Mouse (Mus musculus): Measurements from ENCODE around the gene Gna14.
A peak's percentile ranks its signal among the peaks of the same experiment; 100 is the strongest.

The Gna14 gene

DNA sequence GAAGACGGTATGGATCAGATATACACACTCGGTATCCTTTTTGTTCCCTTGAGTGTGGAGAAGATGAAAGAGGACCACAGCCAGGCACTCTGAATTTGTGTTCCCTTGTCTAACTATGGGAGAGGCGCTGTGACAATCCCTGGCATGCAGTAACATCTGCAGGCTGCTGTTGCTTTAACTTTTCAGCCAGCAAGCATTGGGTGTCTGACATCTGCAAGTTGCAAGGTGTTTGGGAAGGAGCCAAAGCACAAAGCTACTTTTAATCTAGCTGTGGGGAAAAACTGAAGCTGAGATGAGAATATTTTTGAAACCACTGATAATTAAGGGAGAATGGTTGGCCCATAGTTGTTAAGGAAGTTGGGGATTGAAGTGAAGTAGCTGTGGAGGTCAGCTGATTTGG is 83.0 kb downstream of the Gna14 start:
- no peak for DNase-seq

DNA sequence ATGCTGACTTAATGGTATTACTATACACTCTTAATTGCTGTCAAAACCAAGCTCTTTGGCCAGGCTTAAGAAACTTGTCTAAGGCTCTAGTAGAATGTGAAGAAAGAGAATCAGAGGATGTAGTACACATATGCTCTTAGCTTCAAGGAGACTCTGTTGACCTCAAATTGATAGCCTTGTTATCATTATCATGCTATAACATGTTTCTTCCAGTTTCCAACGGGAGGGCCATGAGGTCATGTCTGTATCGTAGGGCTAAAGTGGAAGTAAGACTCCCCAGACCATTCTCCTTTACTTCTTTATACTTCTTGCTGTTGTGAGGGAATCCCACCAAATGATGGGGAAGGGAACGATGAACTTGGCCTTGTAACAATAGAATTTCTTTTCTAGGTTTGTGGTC is 85.0 kb downstream of the Gna14 start:
- no peak for DNase-seq

DNA sequence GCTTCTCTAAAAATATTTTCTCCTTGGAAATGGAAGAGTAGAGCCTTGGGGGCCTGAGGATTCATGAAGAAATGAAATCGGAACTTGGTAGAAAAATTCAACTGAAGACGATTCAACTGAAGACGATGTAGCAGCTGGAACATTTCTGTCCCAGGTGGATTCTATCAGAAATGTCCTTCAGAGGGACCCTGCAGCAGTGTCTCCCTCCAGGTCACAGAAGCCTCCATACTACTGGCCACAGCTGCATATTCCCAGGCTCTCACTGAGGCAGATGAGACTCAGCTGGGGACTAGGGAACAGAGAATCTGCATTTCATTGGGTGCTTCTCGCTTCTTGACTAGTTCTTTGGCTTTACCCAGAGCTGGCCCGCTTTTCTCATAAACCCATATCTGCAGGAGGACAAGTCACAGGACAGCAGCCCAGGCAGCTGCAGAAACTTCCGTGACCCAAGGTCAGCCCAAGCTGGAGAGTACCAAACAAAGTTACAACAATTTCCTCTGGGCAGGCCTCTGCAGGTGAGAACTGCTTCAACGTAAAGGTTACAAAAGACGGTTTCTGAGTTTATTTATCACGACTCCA is 90.8 kb downstream of the Gna14 start:
- DNase-seq, result no peak

DNA sequence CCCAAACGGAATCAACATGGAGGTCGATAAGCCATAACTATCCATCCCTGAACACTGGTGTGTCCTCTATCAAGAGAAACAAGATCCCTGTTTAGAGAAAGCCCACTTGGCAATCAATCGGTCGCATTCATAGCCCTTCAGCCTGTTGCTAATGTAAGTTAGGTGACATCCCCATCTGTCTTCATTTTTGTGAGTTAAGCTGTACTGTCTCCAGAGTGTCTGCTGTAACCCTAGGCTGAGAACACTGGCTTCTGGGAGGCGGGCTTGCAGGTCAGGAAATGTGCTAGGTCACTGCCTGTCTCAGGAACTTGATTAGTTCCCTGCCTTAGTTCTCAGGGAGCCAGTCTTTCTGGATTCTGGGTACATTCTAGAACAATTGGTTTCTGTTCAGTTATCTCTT is 91.5 kb downstream of the Gna14 start:
- no peak for DNase-seq

DNA sequence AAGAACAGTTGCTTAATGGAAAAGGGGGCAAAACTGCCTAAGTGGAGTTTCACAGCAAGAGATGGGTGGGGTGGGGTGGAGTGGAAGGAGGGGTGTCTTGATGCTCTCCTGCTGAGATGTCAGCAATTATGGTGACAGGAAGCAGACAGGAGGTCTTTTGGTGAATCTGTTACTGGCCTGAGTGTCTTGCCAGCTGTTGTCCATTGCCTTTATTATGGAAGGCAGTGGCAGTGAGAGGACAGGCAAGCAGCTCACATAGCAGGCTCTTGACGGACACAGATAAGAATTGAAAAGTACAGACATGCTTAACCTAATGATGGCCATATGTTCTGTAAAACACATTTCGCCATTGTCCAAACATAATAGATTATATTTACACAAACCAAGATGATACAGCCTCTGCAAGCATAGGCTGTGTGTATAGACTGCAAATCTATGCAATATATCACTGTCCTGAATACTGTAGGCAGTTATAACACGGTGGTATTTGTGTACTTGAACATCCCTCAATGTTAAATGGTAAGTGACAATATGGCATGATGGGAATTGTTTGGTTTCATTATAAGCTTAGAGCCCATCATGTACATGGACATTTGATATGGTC is 92.8 kb downstream of the Gna14 start:
- no peak for DNase-seq

DNA sequence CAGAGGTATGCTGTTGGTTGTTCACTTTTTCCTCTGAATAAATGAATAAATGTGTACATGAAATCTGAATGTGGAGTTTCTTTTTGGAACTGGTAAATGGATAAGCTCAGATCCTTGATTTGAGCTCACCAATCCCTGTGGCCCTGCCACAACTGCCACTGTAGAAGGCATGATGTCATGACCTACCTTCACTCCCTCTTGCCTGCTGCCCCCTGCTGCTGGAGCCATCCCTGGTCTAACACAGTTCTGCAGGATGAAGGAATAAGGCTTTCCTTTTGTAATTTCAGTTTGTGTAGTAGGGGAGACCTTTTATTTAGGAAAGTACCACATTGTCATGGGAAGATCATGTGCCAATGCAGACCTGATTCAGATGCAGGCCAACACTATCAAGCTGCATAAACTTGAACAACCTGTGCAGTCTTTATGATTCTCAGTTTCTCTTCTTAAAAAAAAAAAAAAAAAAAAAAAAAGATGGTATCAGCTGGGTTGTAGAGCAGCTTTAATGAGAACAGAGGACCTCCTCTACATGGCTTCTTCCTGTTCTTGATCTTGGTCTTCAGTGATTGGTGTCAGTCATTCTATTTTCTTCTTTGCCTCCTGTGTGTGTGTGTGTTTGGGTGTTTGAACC is 93.8 kb downstream of the Gna14 start:
- peak; percentile 31 for DNase-seq

DNA sequence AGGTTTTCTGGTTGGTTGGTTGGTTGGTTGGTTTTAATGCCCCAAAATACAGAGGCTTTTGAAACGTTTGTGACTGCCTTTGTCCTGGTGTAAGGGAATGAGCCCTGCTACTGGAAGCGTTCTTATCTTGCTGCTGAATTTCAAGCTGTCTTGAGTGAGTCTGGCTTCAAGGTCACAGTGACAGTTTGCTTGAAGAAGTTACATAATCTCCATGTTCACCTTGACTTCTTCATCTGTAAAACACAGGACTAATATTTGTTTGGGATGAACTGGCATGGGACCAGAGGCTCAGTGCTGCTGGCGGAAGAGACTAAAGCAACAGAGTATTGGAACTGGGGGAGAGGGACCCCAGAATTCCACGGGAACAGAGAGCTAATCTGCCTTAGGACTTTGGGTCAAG is 94.4 kb downstream of the Gna14 start:
- no peak for DNase-seq

DNA sequence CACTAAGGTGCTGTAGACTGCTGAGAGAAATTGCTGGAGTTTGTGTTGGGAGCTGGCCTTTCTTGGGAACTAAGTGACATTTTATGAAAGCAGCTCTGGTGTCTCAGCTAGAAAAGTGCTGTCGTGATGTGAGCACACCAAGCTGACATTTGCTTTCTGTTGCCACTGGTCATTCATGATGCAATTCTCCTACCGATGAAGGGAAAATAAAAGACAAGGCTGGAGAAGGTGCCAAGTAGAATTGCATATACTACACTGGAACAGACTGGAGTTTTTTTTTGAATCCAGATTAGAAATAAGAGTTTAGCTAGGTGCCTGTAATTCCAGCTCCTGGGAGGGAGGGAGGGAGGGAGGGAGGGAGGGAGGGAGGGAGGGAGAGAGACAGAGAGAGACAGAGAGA is 98.7 kb downstream of the Gna14 start:
- no peak for DNase-seq

DNA sequence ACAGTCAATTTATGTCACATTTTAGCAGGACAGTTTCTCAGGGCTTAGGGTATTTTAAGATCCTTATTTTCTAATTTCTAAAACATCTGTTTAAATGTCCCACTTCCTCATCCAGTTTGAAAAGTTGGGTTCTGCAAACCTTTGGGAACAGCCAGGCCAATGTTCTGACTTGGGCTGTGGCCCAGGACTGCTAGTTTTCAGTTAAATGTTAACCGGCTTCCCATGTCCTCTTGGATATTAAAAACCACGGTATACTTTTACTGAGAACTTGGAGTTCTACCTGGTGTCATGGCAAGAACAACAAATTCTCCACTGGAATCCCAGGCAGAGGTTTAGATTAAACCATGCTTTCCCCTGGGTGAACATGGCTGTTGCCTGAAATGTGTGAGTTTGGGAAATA is 102.9 kb downstream of the Gna14 start:
- no peak for DNase-seq

DNA sequence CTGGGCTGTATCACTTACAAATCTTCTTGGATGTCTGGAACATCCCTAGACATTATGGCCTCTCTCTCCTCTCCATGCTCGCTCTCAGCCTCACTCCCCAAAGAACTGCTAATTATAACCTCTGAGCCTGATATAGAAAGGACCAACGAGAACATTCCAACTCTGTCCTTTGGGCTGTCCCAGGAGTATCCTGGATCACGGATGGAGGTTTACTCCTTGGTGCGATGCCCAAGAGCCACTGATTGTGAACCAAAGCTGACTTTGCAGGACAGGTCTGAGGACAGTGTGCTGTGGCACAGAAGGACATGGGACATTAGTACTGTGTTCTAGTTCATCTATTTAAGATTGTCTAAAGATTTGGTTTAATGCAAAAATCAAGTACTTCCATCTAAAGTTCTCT is 108.1 kb downstream of the Gna14 start:
- no peak for DNase-seq

DNA sequence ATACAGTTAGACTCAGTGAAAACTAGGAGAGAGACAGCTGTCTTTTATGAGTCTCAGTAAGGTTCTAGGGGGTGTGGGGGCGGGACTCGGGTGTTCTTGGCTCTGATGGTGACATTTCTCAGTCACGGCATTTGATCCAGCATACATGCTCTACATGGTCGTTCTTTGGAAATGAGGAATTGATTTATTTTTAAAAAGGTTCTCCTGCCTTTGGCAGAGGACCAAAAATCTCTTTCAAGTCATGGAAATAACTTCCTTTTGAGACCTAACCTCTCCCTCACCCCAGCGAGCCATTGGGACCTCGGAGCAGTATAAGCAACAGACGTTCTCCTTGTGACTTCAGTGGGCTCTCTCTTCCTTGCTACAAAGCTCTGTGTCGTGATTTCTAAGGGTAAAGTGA is 121.4 kb downstream of the Gna14 start:
- DNase-seq, result no peak

DNA sequence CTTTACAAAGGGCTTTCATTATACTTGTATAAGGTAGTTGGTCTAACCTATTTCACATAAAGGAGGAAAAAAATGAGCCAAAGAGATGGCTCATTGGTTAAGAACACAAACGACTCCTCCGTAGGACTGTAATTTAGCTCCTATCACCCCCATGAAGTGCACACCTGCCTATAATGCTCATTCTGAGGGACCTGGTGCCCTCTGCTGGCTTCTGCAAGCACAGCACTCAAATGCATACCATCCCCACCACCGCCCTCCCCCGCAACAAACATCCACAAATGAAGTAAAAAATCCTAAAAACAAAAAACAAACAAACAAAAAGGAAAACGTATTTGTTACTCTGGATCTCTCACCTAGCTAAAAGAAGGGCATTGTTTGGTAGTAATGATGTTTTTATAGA is 122.4 kb downstream of the Gna14 start:
- DNase-seq, result peak; percentile 26

DNA sequence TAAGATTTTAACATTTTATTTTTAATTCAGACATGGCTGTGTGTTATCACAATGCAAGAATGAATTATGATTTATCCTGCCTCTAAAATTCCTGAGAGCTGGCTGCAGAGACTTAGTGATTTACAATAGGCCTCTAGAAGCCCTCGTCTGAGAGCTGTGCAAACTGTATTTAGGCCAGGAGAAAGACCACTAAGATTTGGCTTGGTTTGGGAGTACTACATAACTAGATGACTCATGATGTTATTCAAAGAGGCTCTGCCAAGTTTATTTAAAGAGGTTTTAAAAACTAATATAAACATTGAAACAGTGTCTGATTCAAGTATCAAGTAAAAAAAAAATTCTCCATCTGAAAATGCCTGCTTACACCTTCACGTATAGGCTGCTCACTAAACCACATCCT is 123.0 kb downstream of the Gna14 start:
- DNase-seq, result no peak

DNA sequence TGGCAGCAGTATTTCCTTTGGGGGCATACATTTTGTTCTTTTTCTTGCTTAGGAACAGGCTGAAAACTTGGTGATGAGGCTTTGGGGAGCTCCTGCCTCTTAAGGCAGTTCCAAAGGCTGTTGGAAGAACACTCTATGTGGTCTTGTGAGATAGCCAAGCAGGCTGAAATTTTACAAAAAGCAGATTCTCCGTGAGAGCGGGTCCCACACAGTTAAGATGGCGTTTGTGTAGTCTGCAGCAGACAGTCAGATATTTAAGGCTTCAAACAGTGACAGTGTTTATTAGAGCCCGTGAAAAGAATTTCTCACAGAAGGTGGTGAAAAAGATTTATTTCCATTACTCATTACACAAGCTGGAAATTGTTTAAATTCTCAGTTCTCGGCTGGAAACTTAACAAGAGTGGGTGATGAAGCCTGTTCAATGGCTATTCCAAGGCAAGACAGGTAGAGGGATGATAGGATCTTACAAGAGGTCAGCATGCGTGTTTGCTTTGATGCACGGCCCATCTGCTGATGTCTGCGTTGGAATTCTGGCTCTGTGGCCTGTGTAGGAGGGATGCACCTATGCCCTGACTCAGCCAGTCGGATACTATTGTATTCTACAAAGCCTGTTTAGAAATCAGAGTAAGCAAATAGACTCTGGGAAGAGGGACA is 123.8 kb downstream of the Gna14 start:
- no peak for DNase-seq

DNA sequence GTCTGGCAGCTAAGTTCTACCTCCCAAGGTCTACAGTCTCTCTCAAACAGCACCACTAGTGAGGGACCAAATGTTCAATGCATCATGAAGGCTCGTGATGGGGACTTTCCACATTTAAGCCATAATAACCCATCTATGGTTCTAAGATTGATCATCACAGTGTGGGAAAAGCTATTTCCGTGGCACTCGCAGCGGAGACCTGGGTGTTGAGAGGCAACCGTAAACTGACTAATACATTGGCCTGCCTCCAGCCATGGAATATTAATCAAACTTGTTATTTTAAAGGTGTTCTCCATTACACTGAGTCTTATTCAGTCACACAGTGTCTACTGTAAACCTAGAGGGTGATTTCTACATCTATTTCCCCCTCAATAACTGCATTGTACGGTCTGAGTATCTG is 127.1 kb downstream of the Gna14 start:
- DNase-seq, result no peak

DNA sequence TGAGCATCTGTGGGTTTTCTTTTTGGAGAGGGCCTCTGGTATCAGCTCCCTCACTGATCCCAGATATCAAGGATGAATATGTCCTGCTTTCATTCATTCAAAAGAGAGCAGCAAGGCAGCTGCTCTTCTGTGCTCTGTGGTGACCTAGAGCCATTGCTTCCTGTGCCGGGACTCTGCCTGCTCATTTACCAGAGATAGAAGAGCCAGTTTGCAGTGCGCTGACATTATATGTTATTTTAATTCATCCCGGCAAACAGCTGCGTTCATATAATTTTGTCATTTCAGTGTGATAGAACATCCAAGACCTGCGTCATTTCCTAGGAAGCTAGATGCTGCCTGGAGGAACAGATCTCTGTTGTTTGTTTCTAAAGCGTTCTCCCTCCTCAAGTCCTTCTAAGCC is 141.2 kb downstream of the Gna14 start:
- DNase-seq, result no peak

DNA sequence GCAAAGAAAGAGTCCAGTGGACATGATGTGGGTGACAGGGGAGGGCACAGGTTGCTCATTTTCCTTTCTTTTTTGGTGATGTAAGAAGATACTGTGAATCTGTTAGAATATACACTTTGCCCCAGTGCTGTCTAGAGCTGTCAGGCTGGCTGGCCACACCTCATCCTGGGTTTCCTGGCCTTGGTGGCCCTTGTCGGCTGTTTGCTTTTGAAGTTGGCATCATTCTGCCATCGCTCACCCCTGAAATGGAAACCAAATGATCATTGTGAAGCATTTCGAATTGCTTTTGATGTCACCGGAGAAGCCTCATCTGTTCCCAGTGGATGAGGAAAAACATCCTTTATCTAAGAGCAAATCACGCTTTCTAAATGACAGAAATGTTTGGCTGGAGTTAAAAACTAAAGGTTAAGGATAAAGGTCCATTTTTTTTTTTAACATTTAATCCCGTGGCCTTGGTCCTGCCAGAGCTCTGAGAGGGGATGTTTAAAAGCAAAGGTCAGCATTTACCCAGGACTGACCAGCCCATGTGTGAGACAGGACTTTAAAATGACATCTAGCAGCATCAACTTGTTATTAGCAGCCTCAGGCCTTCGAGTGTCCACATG is 144.2 kb downstream of the Gna14 start:
- no peak for DNase-seq

DNA sequence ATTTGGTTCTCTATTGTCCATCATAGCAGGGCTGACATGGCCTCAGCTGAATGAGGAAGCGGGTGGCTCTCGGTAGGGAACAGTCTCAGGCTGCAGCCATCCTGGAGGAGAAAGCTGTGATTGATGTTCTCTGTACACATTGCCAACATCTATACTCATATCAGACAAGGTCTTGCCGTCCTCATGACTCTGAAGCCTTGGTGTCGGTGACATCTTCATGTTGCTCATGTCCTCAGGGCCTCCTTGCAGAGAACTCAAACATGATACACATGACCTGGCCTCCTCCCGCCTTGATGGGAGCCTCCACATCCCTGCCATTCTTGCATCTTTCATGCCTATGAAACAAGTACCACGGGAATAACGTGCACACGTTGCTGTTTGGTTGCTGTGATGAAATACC is 144.9 kb downstream of the Gna14 start:
- DNase-seq, result no peak

DNA sequence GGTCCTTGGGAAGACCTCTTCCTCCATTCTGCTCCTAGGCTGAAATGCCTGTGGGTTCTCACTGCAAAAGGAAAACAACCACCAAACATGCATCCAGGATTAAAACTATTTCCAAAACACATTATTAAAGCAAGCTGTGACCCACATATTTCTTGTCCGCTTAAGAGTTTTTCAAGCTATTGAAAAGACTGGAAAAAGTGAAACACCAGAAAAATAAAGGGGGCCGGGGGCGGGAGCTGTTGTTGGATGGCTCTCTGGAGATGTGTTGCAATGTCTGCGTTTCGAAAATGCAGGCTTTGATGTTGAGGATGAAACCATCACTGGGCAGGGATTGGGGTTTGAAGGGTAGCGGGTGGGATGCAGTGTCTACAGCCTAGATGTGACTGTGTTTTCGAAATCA is 149.0 kb downstream of the Gna14 start:
- DNase-seq, result no peak

DNA sequence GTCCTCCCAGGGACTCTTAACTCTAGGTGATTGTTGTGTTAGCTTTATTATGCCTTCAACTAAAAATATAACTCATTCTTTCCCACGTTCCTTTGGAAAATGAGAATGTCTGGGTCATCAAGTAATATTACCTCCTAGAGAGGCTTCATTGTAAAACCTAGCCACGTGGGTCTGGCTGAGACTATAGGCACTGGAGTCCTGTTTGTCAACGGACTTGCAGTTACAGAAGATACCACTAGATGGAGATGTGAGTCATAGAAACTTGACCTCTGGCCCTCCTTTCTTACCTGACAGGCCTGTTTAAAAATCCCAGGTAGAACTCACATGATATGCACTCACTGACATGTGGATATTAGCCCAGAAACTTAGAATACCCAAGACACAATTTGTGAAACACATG is 149.8 kb downstream of the Gna14 start:
- peak; percentile 14 for DNase-seq

DNA sequence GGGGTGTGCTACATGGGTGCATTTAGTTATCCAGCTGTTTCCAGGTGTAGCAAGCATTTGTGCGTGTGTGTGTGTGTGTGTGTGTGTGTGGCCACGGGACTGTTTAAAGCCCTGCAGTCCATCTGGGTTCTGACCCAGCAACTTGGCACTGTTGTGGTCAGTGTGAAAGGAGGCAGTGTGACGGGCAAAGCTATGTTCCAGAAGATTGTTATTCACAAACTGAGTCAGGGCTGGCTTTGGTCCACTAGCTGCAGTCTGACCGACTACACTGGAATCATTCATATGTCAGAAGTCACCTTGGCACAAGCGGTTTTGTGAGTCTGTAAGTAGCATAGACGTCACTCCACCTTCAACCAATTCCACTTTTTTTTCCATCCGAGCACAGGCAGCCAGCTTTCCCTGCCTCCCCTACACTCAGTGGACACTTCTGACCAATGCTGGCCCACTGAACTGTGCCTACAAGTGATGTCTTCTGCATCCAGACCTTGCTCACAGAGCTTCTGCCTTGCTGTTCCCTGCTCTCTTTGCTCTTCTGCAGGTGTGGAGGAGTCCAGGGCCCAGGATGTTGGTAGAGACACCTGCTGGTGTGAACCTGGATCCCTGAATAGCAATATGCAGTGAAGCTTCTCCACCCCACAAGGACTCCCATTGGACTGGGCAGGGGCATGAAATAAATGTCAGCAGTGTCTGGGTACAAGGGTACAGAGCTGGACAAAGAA is 157.9 kb downstream of the Gna14 start:
- DNase-seq, result no peak

DNA sequence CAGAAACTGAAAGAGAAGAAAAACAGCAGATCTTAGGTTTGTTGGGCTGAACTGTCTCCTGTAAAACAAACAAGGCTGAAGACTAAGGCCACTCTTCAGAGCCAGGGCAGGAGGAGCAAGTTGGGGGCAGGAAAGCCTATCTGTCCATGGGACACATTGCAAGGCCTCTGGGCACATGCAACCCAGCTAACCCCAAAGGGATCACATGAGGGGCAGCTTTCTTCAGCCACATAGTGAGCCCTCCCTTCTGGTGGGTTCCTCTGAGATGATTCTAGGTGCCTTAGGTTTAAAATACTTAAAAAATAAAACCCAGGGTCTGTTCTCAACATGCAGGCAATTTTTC is 158.4 kb downstream of the Gna14 start:
- DNase-seq, result no peak

DNA sequence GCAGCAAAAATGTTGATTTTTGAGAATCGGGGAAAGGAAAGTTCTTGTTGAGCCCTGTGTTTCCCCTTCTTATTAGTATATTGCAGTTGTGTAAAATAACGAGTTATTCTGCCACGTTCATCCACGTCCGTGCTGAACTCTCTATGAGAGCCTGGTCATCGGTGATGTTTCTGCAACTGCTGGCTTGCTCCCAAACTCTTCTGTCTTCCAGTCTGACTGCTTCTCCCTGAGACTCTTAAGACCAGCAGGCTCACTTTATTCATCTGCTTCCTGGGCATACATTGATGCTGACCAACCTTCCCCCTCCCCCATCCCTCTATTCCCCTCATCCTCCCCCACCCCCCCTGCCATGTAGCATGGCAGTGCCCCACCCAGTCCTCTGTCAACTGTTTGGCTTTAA is 161.7 kb downstream of the Gna14 start:
- DNase-seq, result no peak
